ENCODE assay signal across 17 mouse cellular contexts in the genomic region with DNA sequence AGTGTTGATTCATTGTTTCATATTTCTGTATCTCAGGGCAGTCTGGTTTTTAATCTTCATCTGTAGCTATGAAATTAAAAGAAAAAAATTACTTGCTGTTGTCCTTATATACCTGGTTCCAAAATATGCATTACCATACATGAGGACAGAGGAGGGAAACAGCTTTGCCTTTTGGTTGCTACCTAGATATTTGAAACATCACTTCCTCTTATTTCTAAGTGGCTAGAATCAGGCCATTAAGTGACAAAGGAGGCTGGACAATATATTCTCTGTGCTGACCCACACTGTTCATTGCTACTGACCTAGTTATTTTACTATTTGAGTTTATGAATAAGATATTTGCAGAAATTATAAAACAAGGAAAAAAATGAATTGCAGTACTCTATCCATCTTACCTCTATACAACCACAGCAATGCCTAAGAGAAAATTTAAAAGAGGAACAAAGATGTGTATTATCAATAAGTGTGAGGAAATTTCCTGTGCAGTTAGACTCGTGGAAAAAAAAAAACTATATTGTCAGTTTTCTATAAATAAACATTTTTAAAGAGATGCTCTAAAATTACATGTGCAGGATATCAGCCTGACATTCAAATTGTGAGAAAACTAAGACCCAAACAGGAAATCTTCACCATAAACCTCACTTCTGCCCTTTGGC.
"Had no signal": no experiment of that assay in that cellular context is flagged by ENCODE, and none has a peak within 500 bp of the region (broad histone marks: within the 10 kb centered on the region; RNA-seq: fewer than 3 reads in every experiment).

No protein-coding gene starts in this region.

- H3K27ac ChIP-seq: lung, embryonic 15.5 days; macrophage; midbrain, embryonic 13.5 days; midbrain, embryonic 15.5 days; neural tube, embryonic 12.5 days; stomach, embryonic 15.5 days; stomach, postnatal 0 days had no signal

- H3K4me3 ChIP-seq: lung, embryonic 15.5 days; megakaryocyte, embryonic 14.5 days; midbrain, embryonic 13.5 days; midbrain, embryonic 15.5 days; neural tube, embryonic 12.5 days; stomach, embryonic 15.5 days had no signal

- DNase-seq: liver, postnatal 0 days; lung, adult 2 months; lung, postnatal 14 days; lung, postnatal 36 days; right cerebral cortex, postnatal 14 days; thymus, adult 2 months; thymus, postnatal 25 days; thymus, postnatal 4 days had no signal

- ATAC-seq: liver, postnatal 0 days; lung, postnatal 0 days; midbrain, embryonic 13.5 days; midbrain, embryonic 15.5 days had no signal
